Mouse (Mus musculus): ENCODE results near the gene Mrm3. TPM values are rescaled to one million over a fixed set of nuclear protein-coding genes. Genes with fewer than 3 reads are reported as not detected.

Mrm3 gene
- polyA plus RNA-seq, 1 experiment from 2014 or later, result 19.7 TPM

GRCm38 (mm10) chr11:76294836-76295235 is 51.3 kb downstream of the Mrm3 start:
- Histone ChIP-seq H3K9ac (no peak overlapping the region), H3K27me3 (no peaks in the 10 kb centered on the region), H3K36me3 (no peaks in the 10 kb centered on the region), H3K9me3 (no peaks in the 10 kb centered on the region), H3K4me1 (replicated peaks) (peaks cover 90% of the 10 kb centered on the region), H3K4me2 (no peak overlapping the region), H3K27ac (replicated peaks) (peak overlapping the region; percentile 83), H3K4me3 (no peak overlapping the region)
- WGBS, result 33% methylated on average over 9 of the region's 9 CpGs
- no peak for ATAC-seq (ENCODE audit: low read depth)

- Histone ChIP-seq H3K9ac (no peak overlapping the region), H3K4me3 (no peak overlapping the region), H3K36me3 (no peaks in the 10 kb centered on the region), H3K9me3 (no peaks in the 10 kb centered on the region), H3K27me3 (no peaks in the 10 kb centered on the region), H3K4me2 (no peak overlapping the region), H3K4me1 (replicated peaks) (peaks cover 73% of the 10 kb centered on the region), H3K27ac (replicated peaks) (0 out of 2 replicates have a peak overlapping the region, but pooled peaks have one; percentile 13)
- ATAC-seq (ENCODE audit: low read depth), result no peak
- 56% methylated on average over 9 of the region's 9 CpGs for WGBS
These were observed 53.7 kb downstream of the Mrm3 start for GRCm38 (mm10) chr11:76297252-76297651.

DNA sequence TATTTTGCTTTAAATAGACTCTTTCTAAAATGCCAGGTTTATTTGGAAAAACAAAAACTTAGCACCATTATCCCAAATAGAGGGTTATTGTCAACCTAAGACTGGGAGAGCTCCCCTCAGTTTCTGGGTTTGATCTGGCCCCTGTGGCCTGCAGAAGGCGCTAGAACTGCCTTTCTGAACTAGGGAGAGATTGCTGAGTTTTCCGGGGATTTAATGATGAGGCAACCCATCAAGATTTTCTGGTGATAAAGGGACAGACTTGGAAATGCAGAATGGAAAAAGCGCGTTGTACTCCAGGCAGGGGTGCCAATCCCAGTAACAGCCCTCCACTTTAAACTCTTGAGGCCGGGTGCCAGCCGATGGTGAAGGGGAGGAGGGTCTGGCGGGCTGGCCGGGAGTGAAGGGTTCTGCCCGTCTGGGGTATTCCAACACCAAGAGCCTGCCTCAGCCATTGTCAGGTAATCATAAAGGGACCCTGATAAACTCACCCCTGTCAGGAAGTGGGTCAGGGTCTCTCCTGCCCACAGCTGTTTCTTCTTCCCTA is 55.0 kb downstream of the Mrm3 start:
- Histone ChIP-seq H3K4me1 (replicated peaks) (peaks cover 69% of the 10 kb centered on the region), H3K27ac (replicated peaks) (no peak overlapping the region)
- 67% methylated on average over 9 of the region's 9 CpGs for WGBS

More for the DNA sequence above, 55.0 kb downstream of the Mrm3 start:
- Histone ChIP-seq H3K9me3 (no peaks in the 10 kb centered on the region), H3K4me2 (no peak overlapping the region), H3K4me3 (no peak overlapping the region), H3K9ac (no peak overlapping the region), H3K36me3 (no peaks in the 10 kb centered on the region), H3K27me3 (no peaks in the 10 kb centered on the region)
- no peak for ATAC-seq (ENCODE audit: low read depth)

Other genes starting within 250 kb of the Mrm3 start
- 0.43 and 0.68 TPM in 2 replicates for gene 1700016K19Rik, start 243.8 kb upstream of the Mrm3 start, polyA plus RNA-seq (2015; fragmentation: Nextera tagmentation; extraction: Ambion mirVana)
- 12.1 and 13.6 TPM in 2 replicates for gene Rflnb, start 215.9 kb upstream of the Mrm3 start, polyA plus RNA-seq (2015; fragmentation: Nextera tagmentation; extraction: Ambion mirVana)
- 68.7 and 69.3 TPM in 2 replicates for gene Vps53, start 64.1 kb upstream of the Mrm3 start, polyA plus RNA-seq (2015; fragmentation: Nextera tagmentation; extraction: Ambion mirVana)
- 28.4 and 28.6 TPM in 2 replicates for gene Fam57a, start 64.0 kb upstream of the Mrm3 start, polyA plus RNA-seq (2015; fragmentation: Nextera tagmentation; extraction: Ambion mirVana)
- 0.73 and 0.76 TPM in 2 replicates for gene Dbil5, start 26.1 kb upstream of the Mrm3 start, polyA plus RNA-seq (2015; fragmentation: Nextera tagmentation; extraction: Ambion mirVana)
- 14.6 and 16.9 TPM in 2 replicates for gene Gemin4, start 26.1 kb upstream of the Mrm3 start, polyA plus RNA-seq (2015; fragmentation: Nextera tagmentation; extraction: Ambion mirVana)
- gene Glod4, start within 50 bp of the Mrm3 start, polyA plus RNA-seq (2015; fragmentation: Nextera tagmentation; extraction: Ambion mirVana), result 108 and 112 TPM in 2 replicates
- gene Nxn, start 155.4 kb downstream of the Mrm3 start, polyA plus RNA-seq (2015; fragmentation: Nextera tagmentation; extraction: Ambion mirVana), result 36.4 and 38.7 TPM in 2 replicates
- gene Timm22, start 163.2 kb downstream of the Mrm3 start, polyA plus RNA-seq (2015; fragmentation: Nextera tagmentation; extraction: Ambion mirVana), result 103 and 124 TPM in 2 replicates